Mouse (Mus musculus) lung, embryonic 16.5 days (tissue): ENCODE data around the gene Kitl. TPM values are rescaled to one million over a fixed set of nuclear protein-coding genes. Genes with fewer than 3 reads are reported as not detected.

ENCODE experiments used
- ATAC-seq: fragments of 200-750 bp; cut with Nextera tagmentation; 2 replicates; pipeline ENCODE4 v1.8.0; 2017; ENCODE audit warnings: low read depth, mild to moderate bottlenecking, moderate library complexity
- H3K27ac ChIP-seq: fragments of 300-500 bp; sonication (generic); 2 replicates; pipeline ENCODE4 v1.5.1; 2014; ENCODE audit warnings: mild to moderate bottlenecking, control low read depth, low read length
- H3K27me3 ChIP-seq: fragments of 300-500 bp; sonication (generic); 2 replicates; pipeline ENCODE4 v1.6.1; 2014; ENCODE audit warnings: low read depth, low read length, mixed read lengths; ENCODE audit not compliant: control insufficient read depth, insufficient read depth
- H3K36me3 ChIP-seq: fragments of 300-500 bp; sonication (generic); 2 replicates; pipeline ENCODE4 v1.6.1; 2014; ENCODE audit warnings: low read length; ENCODE audit not compliant: control insufficient read depth, insufficient read depth
- H3K4me1 ChIP-seq: fragments of 300-500 bp; sonication (generic); replicated peaks from 2 replicates; pipeline ENCODE4 v1.6.1; 2014; ENCODE audit warnings: low read length, mixed read lengths; ENCODE audit not compliant: control insufficient read depth, insufficient read depth
- H3K4me2 ChIP-seq: fragments of 300-500 bp; sonication (generic); 2 replicates; pipeline ENCODE4 v1.6.1; 2014; ENCODE audit warnings: low read depth, low read length, control low read depth
- H3K4me3 ChIP-seq: fragments of 300-500 bp; sonication (generic); 2 replicates; pipeline ENCODE4 v1.5.1; 2014; ENCODE audit warnings: mild to moderate bottlenecking, low read length, control low read depth
- H3K9ac ChIP-seq: fragments of 300-500 bp; sonication (generic); 2 replicates; pipeline ENCODE4 v1.6.1; 2014; ENCODE audit warnings: low read length, control low read depth
- H3K9me3 ChIP-seq: fragments of 300-500 bp; sonication (generic); 2 replicates; pipeline ENCODE4 v1.6.1; 2016; ENCODE audit warnings: low read length; ENCODE audit not compliant: control insufficient read depth
- WGBS: fragments of 180-500 bp; shearing (Covaris S2); extraction: QIAGEN DNeasy Blood & Tissue Kit; methylation state at CpG from one replicate; pipeline ENCODE4 v1.1.7; 2014; 5-methylcytosine and 5-hydroxymethylcytosine counted together
- polyA plus RNA-seq: library from polyadenylated mRNA; unstranded; fragments of >200 nt; fragmentation: Nextera tagmentation; extraction: Ambion mirVana; gene quantifications from 2 replicates; pipeline ENCODE4 v1.2.1, GENCODE M21; 2015

Gene Kitl
- polyA plus RNA-seq, 1 experiment from 2014 or later: 41.2 TPM

- Histone ChIP-seq H3K27me3 (no peaks in the 10 kb centered on the region), H3K4me1 (no peaks in the 10 kb centered on the region), H3K4me2 (no peak overlapping the region), H3K27ac (no peak overlapping the region), H3K9ac (no peak overlapping the region), H3K9me3 (no peaks in the 10 kb centered on the region), H3K36me3 (no peaks in the 10 kb centered on the region), H3K4me3 (no peak overlapping the region)
- no peak for ATAC-seq
- 90% methylated on average over 4 of the region's 4 CpGs for WGBS
These were observed 11.6 kb upstream of the Kitl start for GRCm38 (mm10) chr10:100003797-100004196.

- Histone ChIP-seq H3K9me3 (no peaks in the 10 kb centered on the region), H3K9ac (no peak overlapping the region), H3K27ac (no peak overlapping the region), H3K36me3 (no peaks in the 10 kb centered on the region), H3K4me1 (peaks cover 10% of the 10 kb centered on the region), H3K4me3 (no peak overlapping the region), H3K27me3 (no peaks in the 10 kb centered on the region; the same call in 1 of the 2 replicates), H3K4me2 (no peak overlapping the region)
- ATAC-seq: no peak
- 90% methylated on average over 6 of the region's 6 CpGs for WGBS
These were observed 5.7 kb upstream of the Kitl start for GRCm38 (mm10) chr10:100009681-100010080.

- H3K9me3 ChIP-seq: no peaks in the 10 kb centered on the region
- peaks cover 12% of the 10 kb centered on the region for H3K4me1 ChIP-seq
- H3K27me3 ChIP-seq: no peaks in the 10 kb centered on the region; the same call in 1 of the 2 replicates
- ATAC-seq: peak; percentile 59
- no peak overlapping the region for H3K27ac ChIP-seq
- H3K4me2 ChIP-seq: no peak overlapping the region; the same call in 1 of the 2 replicates
- no peak overlapping the region for H3K4me3 ChIP-seq
- 55% methylated on average over 9 of the region's 9 CpGs for WGBS
- H3K9ac ChIP-seq: no peak overlapping the region
- no peaks in the 10 kb centered on the region for H3K36me3 ChIP-seq
These were observed 5.1 kb upstream of the Kitl start for GRCm38 (mm10) chr10:100010291-100010690.

GRCm38 (mm10) chr10:100014096-100014495 is 1.3 kb upstream of the Kitl start:
- ATAC-seq: no peak
- no peak overlapping the region for H3K9ac ChIP-seq
- H3K27ac ChIP-seq: peak overlapping the region; percentile 31; the same call in 1 of the 2 replicates
- no peaks in the 10 kb centered on the region for H3K9me3 ChIP-seq
- H3K4me2 ChIP-seq: no peak overlapping the region
- no peak overlapping the region for H3K4me3 ChIP-seq
- H3K36me3 ChIP-seq: no peaks in the 10 kb centered on the region
- peaks cover 29% of the 10 kb centered on the region for H3K4me1 ChIP-seq
- 10% methylated on average over 2 of the region's 2 CpGs for WGBS
- H3K27me3 ChIP-seq: no peaks in the 10 kb centered on the region; the same call in 1 of the 2 replicates

GRCm38 (mm10) chr10:100016326-100016709 is 888 bp downstream of the Kitl start:
- peak overlapping the region; percentile 71 for H3K4me2 ChIP-seq
- under 1% methylated on average over 28 of the region's 28 CpGs for WGBS
- peak; percentile 62 for ATAC-seq
- no peaks in the 10 kb centered on the region for H3K9me3 ChIP-seq
- H3K4me1 ChIP-seq: peaks cover 42% of the 10 kb centered on the region
- H3K4me3 ChIP-seq: peak overlapping the region; percentile 79
- H3K36me3 ChIP-seq: peaks cover 3% of the 10 kb centered on the region; the same call in 1 of the 2 replicates
- peak overlapping the region; percentile 95 for H3K9ac ChIP-seq
- peak overlapping the region; percentile 96 for H3K27ac ChIP-seq
- H3K27me3 ChIP-seq: no peaks in the 10 kb centered on the region

GRCm38 (mm10) chr10:100016941-100017770 is 1.7 kb downstream of the Kitl start:
- H3K4me2 ChIP-seq: peak overlapping the region; percentile 58
- peaks cover 46% of the 10 kb centered on the region for H3K4me1 ChIP-seq
- ATAC-seq: no peak
- H3K36me3 ChIP-seq: peaks cover 6% of the 10 kb centered on the region; the same call in 1 of the 2 replicates
- WGBS: 8% methylated on average over 13 of the region's 13 CpGs
- peak overlapping the region; percentile 63 for H3K9ac ChIP-seq
- no peaks in the 10 kb centered on the region for H3K9me3 ChIP-seq
- no peak overlapping the region; the same call in 1 of the 2 replicates for H3K27ac ChIP-seq
- H3K4me3 ChIP-seq: peak overlapping the region; percentile 79
- H3K27me3 ChIP-seq: no peaks in the 10 kb centered on the region

- Histone ChIP-seq H3K36me3 (peaks cover 6% of the 10 kb centered on the region; the same call in 1 of the 2 replicates), H3K27ac (peak overlapping the region; percentile 27), H3K9ac (peak overlapping the region; percentile 63), H3K4me3 (peak overlapping the region; percentile 79), H3K4me1 (peaks cover 47% of the 10 kb centered on the region), H3K9me3 (no peaks in the 10 kb centered on the region), H3K27me3 (no peaks in the 10 kb centered on the region), H3K4me2 (peak overlapping the region; percentile 58)
- 3% methylated on average over 10 of the region's 10 CpGs for WGBS
- no peak for ATAC-seq
These were observed 2.3 kb downstream of the Kitl start for GRCm38 (mm10) chr10:100017771-100018070.

GRCm38 (mm10) chr10:100018493-100018892 is 3.1 kb downstream of the Kitl start:
- no peak for ATAC-seq
- Histone ChIP-seq H3K4me3 (peak overlapping the region; percentile 27), H3K27ac (no peak overlapping the region), H3K4me2 (peak overlapping the region; percentile 58), H3K9ac (no peak overlapping the region), H3K4me1 (peaks cover 47% of the 10 kb centered on the region), H3K9me3 (no peaks in the 10 kb centered on the region), H3K36me3 (peaks cover 8% of the 10 kb centered on the region), H3K27me3 (no peaks in the 10 kb centered on the region)
- 19% methylated on average over 5 of the region's 5 CpGs for WGBS

- H3K9me3 ChIP-seq: no peaks in the 10 kb centered on the region
- H3K9ac ChIP-seq: peak overlapping the region; percentile 24; the same call in 1 of the 2 replicates
- no peak overlapping the region for H3K27ac ChIP-seq
- H3K36me3 ChIP-seq: peaks cover 8% of the 10 kb centered on the region
- 46% methylated on average over 17 of the region's 17 CpGs for WGBS
- peaks cover 40% of the 10 kb centered on the region for H3K4me1 ChIP-seq
- no peaks in the 10 kb centered on the region for H3K27me3 ChIP-seq
- H3K4me3 ChIP-seq: no peak overlapping the region
- no peak for ATAC-seq
- peak overlapping the region; percentile 34 for H3K4me2 ChIP-seq
These were observed 4.1 kb downstream of the Kitl start for GRCm38 (mm10) chr10:100019246-100020195.
